Mouse (Mus musculus) layer of hippocampus, postnatal 14 days (tissue): ENCODE results near the gene Nod1. TPM values are rescaled to one million over a fixed set of nuclear protein-coding genes. Genes with fewer than 3 reads are reported as not detected.

Experiments
- DNase-seq, 2 experiments: peaks; one replicate each; pipeline ENCODE4 v3.0.0; 2021 to 2022; ENCODE audit warnings: low spot score in 2 of 2, mixed read lengths in 1 of 2
- total RNA-seq, 2 experiments: library from RNA; stranded (reverse); gene quantifications; 2 replicates each; pipeline ENCODE4 v1.2.3; 2021

Gene Nod1
- total RNA-seq, 2 experiments from 2014 or later, result 4.3 to 5.6 TPM

DNA sequence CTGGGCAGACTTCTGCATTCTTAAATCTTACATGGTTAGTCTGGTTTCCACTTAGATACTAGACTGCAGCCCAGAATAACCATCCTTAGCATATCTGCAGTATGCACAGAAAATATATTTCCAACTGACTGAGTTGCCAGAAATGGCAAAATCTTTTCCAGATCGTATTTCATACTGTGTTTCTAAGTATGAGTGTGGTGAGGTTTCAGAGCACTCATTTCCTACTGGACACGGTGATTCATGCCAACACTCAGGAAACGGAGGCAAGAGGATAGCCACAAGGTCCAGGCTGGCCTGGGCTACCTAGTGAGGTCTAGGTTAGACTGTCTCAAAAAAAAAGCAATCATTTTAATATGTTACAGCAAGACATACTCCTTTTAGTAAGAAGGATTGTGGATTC lies 81.0 kb downstream of the Nod1 start:
- no peak for DNase-seq

DNA sequence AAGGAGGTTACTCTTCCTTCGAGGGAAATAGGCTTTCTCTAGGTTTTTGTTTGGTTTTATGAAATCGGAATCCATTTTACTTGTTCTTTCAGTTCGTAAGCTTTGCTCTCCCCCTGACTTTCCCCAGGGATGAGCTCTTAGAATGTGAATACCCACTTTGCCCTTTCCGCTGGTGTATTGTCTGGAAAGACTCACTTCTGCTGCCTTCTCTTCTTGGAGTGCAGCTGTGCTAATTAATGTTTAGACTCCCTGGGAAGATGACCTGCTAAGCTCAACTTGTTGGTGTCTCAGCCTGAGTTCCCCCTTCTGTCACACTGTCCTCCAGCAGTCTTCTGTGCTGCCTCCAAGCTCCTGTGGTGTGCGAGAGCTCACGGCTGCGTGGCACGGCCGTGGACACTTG lies 82.2 kb downstream of the Nod1 start:
- no peak for DNase-seq

DNA sequence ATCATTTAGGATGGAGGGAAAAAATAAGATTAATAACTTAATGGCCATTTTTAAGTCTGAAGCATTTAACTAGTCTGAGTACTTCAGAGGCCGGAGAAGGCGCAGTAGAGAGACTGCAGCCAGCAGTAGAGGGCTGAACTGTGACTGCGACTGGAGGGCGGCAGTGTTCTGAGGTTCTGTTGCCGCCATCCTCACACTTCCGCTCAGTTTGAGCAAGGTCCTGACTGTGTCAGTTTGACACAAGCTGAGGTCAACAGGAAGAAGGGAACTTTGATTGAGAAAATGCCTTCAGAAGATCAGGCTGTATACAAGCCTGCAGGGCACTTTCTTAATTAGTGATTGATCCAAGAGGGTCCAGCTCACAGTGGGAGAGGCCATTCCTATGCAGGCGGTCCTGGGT lies 86.2 kb downstream of the Nod1 start:
- no peak for DNase-seq

DNA sequence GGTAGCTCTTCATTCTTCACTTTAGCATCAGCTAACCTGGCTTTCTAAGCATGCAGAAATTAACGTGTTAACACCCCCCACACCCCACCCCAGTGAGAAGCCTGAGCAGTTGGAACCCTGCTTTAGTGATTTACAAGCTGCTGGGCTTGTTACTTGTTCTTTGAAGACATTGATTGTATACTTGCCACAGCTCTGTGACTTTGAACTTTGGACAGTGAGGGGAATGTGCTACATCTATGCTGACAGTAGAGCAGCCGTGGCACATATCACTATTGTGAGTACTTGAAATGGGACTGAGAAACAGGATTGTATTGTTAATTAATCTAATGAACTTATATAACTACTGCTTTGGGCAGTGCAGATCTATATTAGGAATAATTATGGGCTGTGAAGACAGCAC lies 89.0 kb downstream of the Nod1 start:
- DNase-seq, result no peak

DNA sequence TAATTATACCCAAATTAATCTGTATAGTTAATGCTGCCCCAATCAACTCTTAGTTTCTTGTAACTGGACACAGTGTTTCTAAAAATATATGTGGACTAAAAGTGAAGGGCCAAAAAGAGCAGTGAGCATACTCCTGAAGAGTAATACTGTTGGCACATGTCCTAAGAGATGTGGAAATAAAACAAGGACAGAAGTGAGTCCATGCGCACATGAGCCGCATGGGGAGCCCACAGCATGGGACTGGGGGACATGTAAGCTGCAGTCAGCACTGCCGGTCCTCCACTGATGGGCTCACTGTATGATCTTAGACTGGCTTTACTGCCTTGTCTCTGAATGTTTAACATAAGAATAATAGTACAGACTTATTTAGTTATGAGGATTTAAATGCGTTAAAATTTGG lies 92.3 kb downstream of the Nod1 start:
- DNase-seq, result no peak

DNA sequence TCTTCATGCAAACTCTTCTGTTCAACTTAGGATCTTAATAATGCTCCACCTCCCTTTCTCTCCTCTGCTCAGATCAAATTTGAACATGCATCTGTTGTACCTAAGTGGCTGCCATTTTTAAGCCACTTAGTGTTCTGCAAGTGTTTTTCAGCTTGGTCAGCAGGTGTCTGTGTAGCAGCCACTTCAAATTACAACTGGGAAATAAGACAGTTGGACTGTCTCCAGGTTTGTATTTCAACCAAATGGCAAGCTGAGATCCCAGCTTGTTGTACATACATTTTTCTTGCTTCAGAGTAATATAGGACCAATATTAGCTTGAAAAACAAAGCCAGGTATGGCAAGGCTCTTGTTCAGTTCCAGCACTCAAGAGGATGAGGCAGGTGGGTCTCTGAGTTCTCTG lies 93.9 kb downstream of the Nod1 start:
- DNase-seq, result no peak

DNA sequence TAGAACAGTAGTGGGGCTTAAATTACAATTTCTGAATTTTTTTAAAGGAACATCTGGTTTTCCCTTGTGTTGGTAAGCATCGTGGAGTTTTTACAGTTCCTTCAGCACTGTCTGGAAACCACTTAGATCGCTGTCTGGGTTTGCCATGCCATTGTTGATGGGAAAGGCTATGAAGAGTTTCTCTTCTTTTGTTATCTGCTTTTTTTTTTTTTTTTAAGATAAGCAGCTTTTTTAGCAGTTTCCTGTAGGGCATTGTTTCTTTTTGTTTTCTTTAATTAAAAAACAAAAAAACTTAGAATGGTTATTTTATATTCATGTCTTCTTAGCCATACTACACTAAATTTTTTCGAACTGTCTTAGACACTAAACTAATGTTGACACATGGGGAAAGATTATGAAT lies 94.8 kb downstream of the Nod1 start:
- no peak for DNase-seq

DNA sequence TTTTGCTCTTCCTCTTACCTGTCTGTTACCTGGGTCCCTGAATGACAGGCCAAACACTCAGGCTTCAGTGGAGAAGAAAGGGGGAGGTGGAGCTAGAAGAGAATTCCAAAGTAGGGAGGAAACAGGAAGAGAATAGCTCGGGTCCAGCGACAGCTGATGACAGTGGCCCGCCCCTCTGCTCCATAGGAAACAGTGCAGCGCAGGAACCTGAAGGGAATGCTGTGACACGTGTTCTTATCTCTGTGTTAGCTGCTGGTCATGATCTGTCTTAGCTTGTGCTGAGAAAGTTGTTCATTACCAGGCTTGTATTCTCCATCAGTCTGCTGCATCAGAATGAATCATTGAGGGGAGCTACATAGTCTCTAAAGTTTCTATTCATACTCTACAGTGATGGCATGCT lies 95.6 kb downstream of the Nod1 start:
- no peak for DNase-seq

Other genes with a start within 250 kb of the Nod1 start
- 10 to 100 TPM; 30.7 to 31.5 TPM for gene Znrf2, start 155.7 kb downstream of the Nod1 start, total RNA-seq
- 10 to 100 TPM; 33.3 to 42.4 TPM for gene Ggct, start 20.3 kb upstream of the Nod1 start, total RNA-seq
- 100 to 1,000 TPM; 148 to 151 TPM for gene Gars, start 65.4 kb upstream of the Nod1 start, total RNA-seq
- 1 to 10 TPM; 3.5 to 4.1 TPM for gene Crhr2, start 160.4 kb upstream of the Nod1 start, total RNA-seq
- under 1 TPM in 1 of 2 experiments, not detected in 1; 0.83 TPM for gene Inmt, start 202.4 kb upstream of the Nod1 start, total RNA-seq
- 10 to 100 TPM in 1 of 2 experiments, 1 to 10 TPM in 1; 10.0 to 11.9 TPM for gene Mindy4, start 230.8 kb upstream of the Nod1 start, total RNA-seq